Comparison of ENCODE assay signal across 24 mouse cellular contexts in the genomic region with DNA sequence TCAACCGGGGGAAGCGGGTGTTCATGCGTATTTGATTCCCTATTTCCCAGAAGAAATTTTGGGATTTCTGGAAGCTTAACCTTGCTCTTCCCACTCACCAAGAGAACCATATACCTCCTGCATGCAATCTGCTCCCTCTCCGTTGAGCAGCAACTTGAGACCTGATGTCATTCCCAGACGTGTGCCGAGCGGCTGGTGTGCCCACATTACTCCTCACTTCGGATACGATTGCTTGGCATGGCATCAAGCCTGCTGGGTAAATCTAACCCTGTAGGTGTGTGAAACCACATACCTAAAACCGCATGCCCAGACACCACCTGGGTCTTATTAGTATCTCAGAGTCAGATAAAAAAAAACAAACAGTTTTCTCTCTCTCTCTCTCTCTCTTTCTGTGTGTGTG. TPM values are rescaled to one million over a fixed set of nuclear protein-coding genes. Genes with fewer than 3 reads are reported as not detected.
DNase-seq lines count a peak whose midpoint lies in the region; ATAC-seq and TF ChIP-seq lines count a peak whose summit lies in the region.
"Had no signal": no experiment of that assay in that cellular context is flagged by ENCODE, and none has a peak within 500 bp of the region (broad histone marks: within the 10 kb centered on the region; RNA-seq: fewer than 3 reads in every experiment).

No protein-coding gene starts in this region.

- TF ChIP-seq CTCF in hindbrain, postnatal 0 days (IDR thresholded peaks at IDR 0.05; ENCODE audit: low read depth): no peak

- no peak overlapping the region for H3K9ac ChIP-seq in hindbrain, postnatal 0 days (replicated peaks; ENCODE audit: low read length)
- H3K9ac ChIP-seq: forebrain, embryonic 15.5 days; heart, embryonic 12.5 days; hindbrain, embryonic 12.5 days had no signal

- DNase-seq in cerebellum, postnatal 14 days: peak; percentile 55 to 60
- DNase-seq in cerebellum, adult 8-10 months: no peak
- peak; percentile 49 for DNase-seq in hindbrain, postnatal 0 days (ENCODE audit: low spot score)
- DNase-seq in hindbrain, embryonic 10.5 days (ENCODE audit: low spot score): no peak
- peak; percentile 21 for DNase-seq in right cerebral cortex, adult 18-20 months
- no peak for DNase-seq in right cerebral cortex, postnatal 14 days
- DNase-seq: adrenal gland, adult 2 months; adrenal gland, postnatal 25 days; gastrocnemius, postnatal 14 days; heart, postnatal 36 days; kidney, adult 11 months had no signal

- no peaks in the 10 kb centered on the region for H3K36me3 ChIP-seq in hindbrain, postnatal 0 days (ENCODE audit: insufficient read depth, low read length)
- no peaks in the 10 kb centered on the region for H3K36me3 ChIP-seq in hindbrain, embryonic 10.5 days
- H3K36me3 ChIP-seq: forebrain, embryonic 15.5 days; hindbrain, embryonic 12.5 days had no signal

- H3K4me2 ChIP-seq in hindbrain, postnatal 0 days (ENCODE audit: low read depth, low read length): no peak overlapping the region
- H3K4me2 ChIP-seq: forebrain, embryonic 15.5 days; heart, embryonic 12.5 days; hindbrain, embryonic 12.5 days had no signal

- WGBS in hindbrain, postnatal 0 days: 70% methylated on average over 10 of the region's 10 CpGs
- 96% methylated on average over 10 of the region's 10 CpGs for WGBS in hindbrain, embryonic 10.5 days

- no peaks in the 10 kb centered on the region for H3K4me1 ChIP-seq in hindbrain, postnatal 0 days (ENCODE audit: insufficient read depth, low read length)
- no peaks in the 10 kb centered on the region for H3K4me1 ChIP-seq in hindbrain, embryonic 10.5 days (replicated peaks)
- H3K4me1 ChIP-seq: forebrain, embryonic 15.5 days; hindbrain, embryonic 12.5 days had no signal

- H3K4me3 ChIP-seq in hindbrain, postnatal 0 days (ENCODE audit: low read length): no peak overlapping the region
- H3K4me3 ChIP-seq in hindbrain, embryonic 10.5 days: no peak overlapping the region
- H3K4me3 ChIP-seq: forebrain, embryonic 15.5 days; heart, embryonic 12.5 days; hindbrain, embryonic 12.5 days had no signal

- no peak overlapping the region for H3K27ac ChIP-seq in hindbrain, postnatal 0 days
- no peak overlapping the region for H3K27ac ChIP-seq in hindbrain, embryonic 10.5 days
- H3K27ac ChIP-seq: hindbrain, embryonic 12.5 days had no signal

- H3K27me3 ChIP-seq in hindbrain, postnatal 0 days (ENCODE audit: insufficient read depth, low read length): no peaks in the 10 kb centered on the region
- H3K27me3 ChIP-seq in hindbrain, embryonic 10.5 days (ENCODE audit: insufficient read depth, poor library complexity, severe bottlenecking): no peaks in the 10 kb centered on the region
- H3K27me3 ChIP-seq: forebrain, embryonic 15.5 days; heart, embryonic 12.5 days; hindbrain, embryonic 12.5 days had no signal

- H3K9me3 ChIP-seq in hindbrain, postnatal 0 days (ENCODE audit: low read length): no peaks in the 10 kb centered on the region
- no peaks in the 10 kb centered on the region for H3K9me3 ChIP-seq in hindbrain, embryonic 10.5 days
- H3K9me3 ChIP-seq: forebrain, embryonic 15.5 days; hindbrain, embryonic 12.5 days had no signal

- no peak for ATAC-seq in hindbrain, postnatal 0 days
- ATAC-seq: forebrain, embryonic 15.5 days had no signal

RNA-seq across cellular contexts. Expression of a gene that starts 42.1 kb away (rescaled TPM):
- total RNA-seq in hindbrain, postnatal 0 days (2014; rRNA removed): not detected in 2 replicates
- polyA plus RNA-seq in hindbrain, postnatal 0 days (2015; fragmentation: Nextera tagmentation; extraction: Ambion mirVana): not detected in 2 replicates
- polyA plus RNA-seq in hindbrain, embryonic 10.5 days (2016; fragmentation: Nextera tagmentation; extraction: Ambion mirVana): not detected in 2 replicates
- total RNA-seq: adrenal gland, adult 2 months; adrenal gland, postnatal 25 days; ES-E14; gastrocnemius, adult 18-20 months; gastrocnemius, postnatal 14 days; heart, adult 8-10 months; heart, postnatal 36 days had no signal
- polyA plus RNA-seq: adrenal gland, adult 2 months; cerebellum, adult 2 months; embryonic facial prominence, embryonic 11.5 days; forebrain, embryonic 11.5 days; forebrain, embryonic 15.5 days; frontal cortex, adult 2 months; gonadal fat pad, adult 2 months; heart, embryonic 12.5 days; hindbrain, embryonic 12.5 days; hindbrain, embryonic 16.5 days; intestine, embryonic 14.5 days had no signal

Comparison
In these comparisons a context has a peak if more than half of its experiments do, and no peak if none do; other contexts are left out.
1. DNase-seq: peak in cerebellum, postnatal 14 days (2 of 2), hindbrain, postnatal 0 days (single experiment) and right cerebral cortex, adult 18-20 months (single experiment); none in cerebellum, adult 8-10 months (single experiment), hindbrain, embryonic 10.5 days (single experiment) and right cerebral cortex, postnatal 14 days (single experiment).